Mouse (Mus musculus) left cerebral cortex, postnatal 4 days (tissue): ENCODE results near the gene Gm12830. TPM values are rescaled to one million over a fixed set of nuclear protein-coding genes. Genes with fewer than 3 reads are reported as not detected.

Source experiments
- total RNA-seq, 2 experiments: library from RNA; stranded (reverse); gene quantifications; 2 replicates each; pipeline ENCODE4 v1.2.3; 2021

Gm12830 gene
- total RNA-seq, 2 experiments from 2014 or later = not detected

Other genes with a start within 250 kb of the Gm12830 start
- gene Foxd2, start 87.2 kb downstream of the Gm12830 start, total RNA-seq = 1 to 10 TPM in 1 of 2 experiments, under 1 TPM in 1; 0.76 to 1.2 TPM
- not detected for gene Foxe3, start 104.3 kb downstream of the Gm12830 start, total RNA-seq
- gene Cmpk1, start 165.5 kb downstream of the Gm12830 start, total RNA-seq = 100 to 1,000 TPM; 141 to 149 TPM
- 1 to 10 TPM; 2.9 to 3.1 TPM for gene Stil, start 178.4 kb downstream of the Gm12830 start, total RNA-seq
- gene Tal1, start 234.7 kb downstream of the Gm12830 start, total RNA-seq = 1 to 10 TPM; 2.1 to 2.4 TPM